In genomic region chr2:168429598-168429997, GRCm38 (mm10) we compare ENCODE assay signal across 19 mouse cellular contexts.
DNase-seq lines count a peak whose midpoint lies in the region; ATAC-seq lines count a peak whose summit lies in the region.
"Had no signal": no experiment of that assay in that cellular context is flagged by ENCODE, and none has a peak within 500 bp of the region (broad histone marks: within the 10 kb centered on the region; RNA-seq: fewer than 3 reads in every experiment).

No protein-coding gene starts in this region.

- H3K27me3 ChIP-seq in intestine, embryonic 15.5 days (replicated peaks) = no peaks in the 10 kb centered on the region
- no peaks in the 10 kb centered on the region for H3K27me3 ChIP-seq in kidney, embryonic 14.5 days (ENCODE audit: control insufficient read depth, insufficient read depth, low read length)
- H3K27me3 ChIP-seq: Patski had no signal

- ATAC-seq in intestine, embryonic 15.5 days = no peak
- ATAC-seq in kidney, embryonic 14.5 days (ENCODE audit: low FRiP score, low TSS enrichment) = no peak
- ATAC-seq: forebrain, embryonic 14.5 days; hindbrain, embryonic 16.5 days; Patski had no signal

- 0 out of 2 replicates have a peak, but pooled peaks cover 2% of the 10 kb centered on the region for H3K4me1 ChIP-seq in intestine, embryonic 15.5 days (replicated peaks)
- H3K4me1 ChIP-seq in kidney, embryonic 14.5 days (ENCODE audit: control insufficient read depth, insufficient read depth, low read length) = peaks cover 6% of the 10 kb centered on the region

- no peak overlapping the region for H3K9ac ChIP-seq in intestine, embryonic 15.5 days
- no peak overlapping the region for H3K9ac ChIP-seq in kidney, embryonic 14.5 days (ENCODE audit: low read depth, low read length)

- no peaks in the 10 kb centered on the region for H3K36me3 ChIP-seq in intestine, embryonic 15.5 days
- no peaks in the 10 kb centered on the region for H3K36me3 ChIP-seq in kidney, embryonic 14.5 days (ENCODE audit: control insufficient read depth, insufficient read depth, low read length)
- H3K36me3 ChIP-seq: embryonic facial prominence, embryonic 10.5 days; heart, embryonic 10.5 days had no signal

- DNase-seq in B cell, adult 2 months = peak; percentile 35 to 47
- peak; percentile 41 for DNase-seq in CD4-positive, CD25-positive, alpha-beta regulatory T cell, adult 2 months (ENCODE audit: low read depth, low spot score)
- peak; percentile 39 for DNase-seq in c-Kit-positive CD71-negative TER-119-negative erythroid progenitor cells, embryonic 14.5 days (ENCODE audit: low read depth)
- DNase-seq in monocyte, adult 2 months (ENCODE audit: low read depth in 1 of 2, low spot score in 2 of 2) = peak; percentile 27 to 30
- no peak for DNase-seq in left cerebral cortex, postnatal 36 days (ENCODE audit: low spot score in 2 of 2)
- DNase-seq: cerebellum, postnatal 14 days; gastrocnemius, postnatal 36 days; heart, postnatal 10 days; kidney, adult 8-10 months; layer of hippocampus, postnatal 36 days; left cerebral cortex, postnatal 4 days; thymus, postnatal 4 days had no signal

- no peaks in the 10 kb centered on the region for H3K9me3 ChIP-seq in intestine, embryonic 15.5 days
- peaks cover 3% of the 10 kb centered on the region; the same call in 1 of the 2 replicates for H3K9me3 ChIP-seq in kidney, embryonic 14.5 days (ENCODE audit: control insufficient read depth, low read length)

- WGBS in intestine, embryonic 15.5 days = 95% methylated on average over 10 of the region's 10 CpGs
- WGBS in kidney, embryonic 14.5 days = 91% methylated on average over 10 of the region's 10 CpGs

- H3K4me3 ChIP-seq in intestine, embryonic 15.5 days (replicated peaks) = no peak overlapping the region
- H3K4me3 ChIP-seq in kidney, embryonic 14.5 days (ENCODE audit: low read length) = no peak overlapping the region
- H3K4me3 ChIP-seq: embryonic facial prominence, embryonic 10.5 days; heart, embryonic 10.5 days had no signal

- H3K4me2 ChIP-seq in intestine, embryonic 15.5 days (replicated peaks) = no peak overlapping the region
- H3K4me2 ChIP-seq in kidney, embryonic 14.5 days (replicated peaks; ENCODE audit: low read depth, low read length) = no peak overlapping the region

- intact Hi-C loops in left cerebral cortex, postnatal 36 days (cut with DNase I) = no loop called here

- no peak overlapping the region for H3K27ac ChIP-seq in intestine, embryonic 15.5 days
- no peak overlapping the region for H3K27ac ChIP-seq in kidney, embryonic 14.5 days (ENCODE audit: low read depth, low read length)
- H3K27ac ChIP-seq: embryonic facial prominence, embryonic 10.5 days; heart, embryonic 10.5 days had no signal

Comparison
In these comparisons a context has a peak if more than half of its experiments do, and no peak if none do; other contexts are left out.
1. DNase-seq: peak in B cell, adult 2 months (2 of 2), CD4-positive, CD25-positive, alpha-beta regulatory T cell, adult 2 months (single experiment), c-Kit-positive CD71-negative TER-119-negative erythroid progenitor cells, embryonic 14.5 days (single experiment) and monocyte, adult 2 months (2 of 2); none in left cerebral cortex, postnatal 36 days (0 of 2).